Mouse (Mus musculus) brain, adult 2 months (tissue): Measurements from ENCODE around the gene Cux2.

Source experiments
- DNase-seq: peaks from one replicate; pipeline ENCODE4 v3.0.0; 2011; ENCODE audit warnings: low read depth, low spot score

The Cux2 gene

GRCm38 (mm10) chr5:122017269-122017668, 32.6 kb downstream of the Cux2 start:
- no peak for DNase-seq

DNA sequence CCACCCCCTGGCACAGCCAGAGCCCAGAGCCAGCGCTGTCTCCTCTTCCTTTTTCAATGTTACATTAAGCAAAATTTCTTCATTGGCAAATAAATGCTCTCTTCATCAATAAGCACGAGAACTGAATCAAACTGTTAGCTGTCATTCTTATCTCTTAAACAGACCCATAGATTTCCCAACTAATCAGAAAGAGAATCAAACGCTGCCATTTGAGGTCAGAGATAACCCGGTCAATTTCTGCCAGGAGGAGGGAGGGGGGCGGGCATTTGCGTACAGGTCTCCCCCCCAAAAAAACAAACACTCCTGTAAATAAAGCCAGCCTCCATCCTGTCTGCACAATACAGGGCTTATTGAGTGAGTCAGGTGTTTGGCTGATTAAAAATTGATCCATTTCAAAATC, 33.2 kb downstream of the Cux2 start:
- no peak for DNase-seq

GRCm38 (mm10) chr5:122015149-122015548, 34.8 kb downstream of the Cux2 start:
- DNase-seq, result peak; percentile 47

DNA sequence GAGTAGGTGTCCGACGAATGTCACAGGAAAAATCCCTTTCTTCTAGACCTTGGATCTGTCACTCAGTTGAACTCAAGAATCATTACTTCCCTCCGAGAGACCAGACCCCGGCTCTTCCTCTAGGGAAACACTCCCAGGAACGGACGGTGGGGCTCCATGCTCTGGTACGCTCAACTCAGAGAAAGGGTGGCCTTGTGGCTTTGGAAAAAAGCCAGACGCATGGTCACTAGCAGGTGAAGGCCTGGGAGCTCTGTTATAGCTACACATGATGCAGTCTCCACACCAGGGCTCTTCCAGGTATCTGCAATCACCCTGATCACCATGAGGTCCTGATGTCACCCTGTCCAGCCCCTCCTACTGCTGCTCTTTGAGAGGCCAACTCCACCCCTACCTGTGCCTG, 35.2 kb downstream of the Cux2 start:
- no peak for DNase-seq

- no peak for DNase-seq
Measured at GRCm38 (mm10) chr5:122011289-122011688, 38.6 kb downstream of the Cux2 start.

DNA sequence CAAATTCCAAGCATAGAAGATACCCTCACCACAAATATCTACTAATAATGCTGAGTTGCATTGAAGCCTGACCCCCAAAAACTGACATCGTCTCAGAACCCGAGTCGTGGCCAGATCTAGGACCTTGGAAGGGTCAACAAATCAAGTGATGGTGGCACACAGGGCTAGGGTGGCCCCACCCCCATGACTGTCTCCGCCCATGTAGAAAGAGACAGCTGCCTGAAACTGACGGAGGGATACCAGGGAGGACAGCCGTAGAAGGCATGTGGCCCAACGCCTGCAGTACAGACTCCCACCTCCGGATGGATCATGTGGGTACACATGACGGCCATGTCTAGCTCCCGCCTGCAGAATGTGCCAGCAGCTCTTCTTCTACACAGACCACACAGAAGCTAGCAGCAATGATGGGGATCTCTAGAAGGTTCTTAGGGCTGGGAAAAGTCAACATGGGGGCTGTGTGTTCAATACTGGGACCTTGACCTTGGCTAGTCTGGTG, 41.9 kb downstream of the Cux2 start:
- DNase-seq, result peak; percentile 45

DNA sequence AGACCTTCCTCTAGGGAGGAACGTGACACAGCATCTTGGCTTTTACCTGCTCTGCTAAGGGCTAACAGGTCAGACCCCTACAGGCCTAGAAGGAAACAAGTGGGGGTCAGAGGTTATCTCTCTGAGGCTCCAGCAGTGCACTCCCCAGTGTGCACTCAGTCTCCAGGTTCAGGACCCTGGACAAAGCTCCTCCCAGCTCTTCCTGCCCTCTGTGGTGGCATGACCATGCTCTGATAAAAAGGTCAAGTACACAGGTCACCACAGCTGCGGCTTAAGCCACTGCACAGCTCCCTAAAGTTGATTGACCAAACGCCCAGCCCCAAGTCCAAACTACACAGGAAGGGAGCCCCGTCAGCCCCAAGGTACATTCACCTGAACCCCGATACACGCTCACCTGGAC, 46.4 kb downstream of the Cux2 start:
- DNase-seq, result no peak

DNA sequence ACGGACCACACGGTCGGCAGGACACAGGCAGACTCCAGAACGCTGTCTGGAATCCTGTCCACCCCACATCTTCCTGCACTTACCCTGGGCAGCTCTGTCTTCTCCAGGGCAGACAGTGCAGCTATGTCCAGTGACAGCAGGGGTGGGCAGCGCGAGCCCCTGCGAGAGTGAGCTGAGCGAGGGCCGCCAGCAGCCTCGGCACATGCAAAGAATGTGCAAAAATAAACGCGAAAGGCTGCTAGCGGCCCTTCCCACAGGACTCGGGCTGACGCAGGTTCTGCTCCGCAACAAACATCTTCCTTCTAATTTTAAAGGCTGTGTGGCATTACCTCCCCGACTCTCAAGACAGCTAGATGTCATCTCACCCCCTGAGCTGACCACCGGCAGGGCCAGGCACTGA, 47.8 kb downstream of the Cux2 start:
- peak; percentile 35 for DNase-seq

DNA sequence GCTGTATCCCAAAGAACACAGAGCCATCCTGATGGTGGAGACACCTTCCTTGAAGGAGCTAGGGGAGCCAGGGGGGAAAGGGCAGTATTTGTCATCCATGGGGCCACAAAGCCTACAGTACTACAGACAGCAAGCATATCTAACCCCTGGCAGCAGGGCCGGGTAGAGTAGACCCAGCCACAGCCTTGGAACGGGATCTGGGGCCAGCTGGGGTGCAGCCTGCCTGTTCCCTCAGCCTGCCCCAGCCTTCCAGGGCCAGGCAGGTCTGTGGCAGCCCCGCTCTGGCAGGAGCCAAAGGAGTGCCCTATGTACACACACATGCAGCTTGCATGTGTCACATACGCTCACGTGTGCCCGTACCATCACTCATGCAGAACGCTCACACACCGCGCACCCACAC, 48.6 kb downstream of the Cux2 start:
- DNase-seq, result peak; percentile 25

- DNase-seq, result peak; percentile 28
Measured at GRCm38 (mm10) chr5:122000381-122000780, 49.5 kb downstream of the Cux2 start.

GRCm38 (mm10) chr5:121998981-121999795, 50.7 kb downstream of the Cux2 start:
- DNase-seq, result peak; percentile 75

DNA sequence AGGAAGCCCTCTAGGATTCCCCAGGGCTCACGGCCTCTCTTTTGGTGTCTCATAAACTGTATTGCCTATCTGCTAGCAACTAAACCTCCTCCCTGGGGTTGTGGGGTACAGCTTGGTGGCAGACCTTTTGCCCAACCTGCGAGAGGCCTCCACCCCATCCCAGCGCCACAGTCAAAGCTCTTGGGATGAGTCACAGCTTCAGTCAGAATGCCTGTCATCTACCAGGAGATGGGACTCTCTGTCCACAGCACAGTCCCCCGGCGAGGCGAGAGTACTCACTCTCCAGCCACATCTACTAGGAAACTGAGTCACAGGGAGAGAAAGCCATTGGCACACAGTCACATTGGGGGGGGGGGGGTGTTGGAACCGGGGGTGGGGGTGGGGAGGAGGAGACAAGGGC, 51.6 kb downstream of the Cux2 start:
- DNase-seq, result no peak

DNA sequence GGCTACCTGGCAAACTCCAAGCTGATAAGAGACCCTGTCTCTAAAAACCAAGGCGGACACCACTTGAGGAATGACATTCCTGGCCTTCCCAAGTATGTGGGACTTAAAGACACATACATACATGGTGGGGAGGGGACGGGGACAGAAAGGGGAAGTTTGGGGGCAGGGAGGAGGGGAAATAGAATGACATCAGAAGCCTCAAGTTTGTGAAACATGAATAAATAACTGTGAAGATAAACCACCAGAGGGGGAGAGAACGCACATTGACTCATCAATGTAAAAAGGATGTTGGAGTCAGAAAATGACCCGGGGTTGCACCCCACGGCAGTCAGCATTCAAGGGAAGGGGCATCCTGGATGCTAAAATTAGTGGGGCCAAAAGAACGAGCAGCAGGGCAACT, 53.2 kb downstream of the Cux2 start:
- DNase-seq, result no peak

GRCm38 (mm10) chr5:121994808-121995207, 55.1 kb downstream of the Cux2 start:
- no peak for DNase-seq

GRCm38 (mm10) chr5:121991914-121992313, 58.0 kb downstream of the Cux2 start:
- DNase-seq, result no peak

DNA sequence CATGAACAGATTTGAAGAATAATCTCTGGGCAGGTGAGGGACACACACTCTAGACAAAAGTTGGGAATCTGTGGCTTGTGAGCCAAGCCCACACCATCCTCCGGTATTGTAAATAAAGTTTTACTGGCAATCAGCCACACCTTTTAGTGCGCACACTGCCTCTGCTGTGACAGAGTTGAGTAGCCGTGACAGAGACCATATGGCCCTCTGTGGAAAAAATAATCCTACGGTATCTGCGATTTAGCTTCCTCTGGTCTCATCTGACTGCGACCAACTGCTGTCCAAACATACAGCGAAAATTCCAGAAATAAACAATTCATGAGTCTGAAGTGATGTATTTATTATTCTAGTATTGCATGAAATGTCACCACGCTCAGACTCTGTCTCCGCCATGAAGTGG, 64.0 kb downstream of the Cux2 start:
- DNase-seq, result no peak

GRCm38 (mm10) chr5:121981650-121982131, 68.2 kb downstream of the Cux2 start:
- no peak for DNase-seq

DNA sequence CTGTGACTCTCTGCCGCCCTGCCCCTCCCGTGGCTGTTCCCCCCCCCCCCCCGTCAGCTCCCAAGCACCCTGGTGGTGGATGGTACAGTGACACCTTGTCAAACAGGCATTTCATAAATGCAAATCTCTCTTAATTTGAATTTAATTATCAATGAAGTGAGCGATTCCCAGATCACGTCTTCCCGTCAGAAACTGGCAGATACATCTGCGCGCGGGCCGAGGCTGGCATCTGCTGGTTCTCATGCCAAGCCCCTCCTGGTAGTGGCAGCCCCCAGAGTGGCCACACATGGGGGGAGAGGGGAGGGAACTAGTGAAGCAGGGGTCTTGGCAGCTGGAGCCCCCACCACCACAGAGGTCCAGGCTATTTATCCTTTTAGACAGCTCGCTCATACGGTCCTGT, 73.6 kb downstream of the Cux2 start:
- no peak for DNase-seq

DNA sequence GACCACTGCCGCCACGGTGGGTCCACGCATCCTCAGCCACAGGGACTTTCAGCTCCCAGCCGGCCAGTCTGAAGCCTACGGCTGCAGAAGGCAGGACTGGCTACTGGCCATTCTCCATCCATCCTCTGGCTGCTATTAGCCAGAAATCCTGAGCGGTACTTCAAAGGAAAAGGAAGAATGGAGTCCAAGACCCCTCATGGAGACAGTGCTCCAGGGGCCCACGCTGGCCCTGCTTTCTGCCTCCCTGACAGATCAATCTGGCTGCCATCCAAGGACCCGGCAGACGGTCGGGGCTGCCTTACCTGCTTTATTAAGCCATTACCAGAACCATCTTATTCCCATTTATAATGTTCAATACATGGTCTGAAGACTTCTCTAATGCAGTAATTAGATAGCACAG, 76.4 kb downstream of the Cux2 start:
- no peak for DNase-seq

DNA sequence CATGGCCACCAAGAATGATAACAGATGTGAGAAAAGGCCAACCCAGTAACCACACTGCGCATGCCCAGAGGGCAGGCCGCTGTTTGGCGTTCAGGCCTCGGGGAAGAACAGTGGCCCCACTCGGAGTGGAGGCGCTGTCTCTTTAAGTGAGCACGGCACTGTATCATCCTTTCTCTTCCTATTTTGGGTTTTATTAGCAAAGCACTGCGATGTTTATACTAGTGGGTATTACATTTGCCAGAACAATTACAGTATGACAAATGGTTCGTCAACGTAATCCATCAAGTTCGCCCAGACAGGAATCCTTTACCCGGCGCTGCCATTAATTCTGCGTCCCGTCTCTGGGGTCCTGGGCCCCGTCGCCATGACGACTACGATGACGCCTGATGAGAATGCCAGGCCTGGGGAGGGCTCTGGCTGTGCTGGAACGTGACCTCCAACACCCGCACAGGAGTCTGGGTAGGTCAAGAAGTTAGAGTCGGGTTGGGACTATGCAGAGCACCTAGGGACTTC, 77.2 kb downstream of the Cux2 start:
- DNase-seq, result no peak

DNA sequence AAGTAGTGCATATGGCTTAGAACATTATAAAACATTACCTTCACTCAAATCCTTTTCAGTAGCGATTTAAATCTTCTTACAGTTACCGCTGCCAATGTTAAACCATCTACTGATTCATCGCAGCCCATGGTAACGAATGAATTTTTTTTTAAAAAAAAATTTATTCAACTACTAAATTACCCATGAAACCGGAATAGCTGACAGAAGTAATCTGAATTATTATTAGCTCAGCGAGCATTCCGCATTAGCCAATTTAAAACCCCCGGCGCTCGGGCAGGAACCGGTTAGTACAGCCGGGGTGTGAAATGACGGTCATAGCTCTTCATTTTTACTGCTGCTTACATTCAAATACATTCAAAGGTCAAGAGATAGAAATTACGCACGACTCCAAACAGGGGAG, 80.9 kb downstream of the Cux2 start:
- no peak for DNase-seq

DNA sequence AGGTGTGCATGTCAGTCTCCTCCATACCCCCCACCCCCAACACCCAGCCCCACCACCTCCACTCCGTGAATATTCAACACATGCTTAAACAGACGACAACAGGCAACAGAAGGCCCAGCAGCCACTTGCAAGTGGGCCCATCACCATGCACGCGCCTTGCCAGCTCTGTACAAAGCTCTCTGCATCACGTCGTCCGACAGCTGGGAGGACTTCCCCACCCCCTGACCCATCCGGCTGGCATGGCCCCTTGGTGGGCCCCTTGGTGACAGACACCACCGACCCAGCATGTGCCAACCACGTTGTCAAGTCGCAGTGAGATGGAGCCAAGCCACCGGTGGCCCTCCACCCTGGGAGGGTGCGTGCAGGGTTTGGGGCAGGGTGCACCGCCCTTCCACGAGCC, 81.5 kb downstream of the Cux2 start:
- peak; percentile 30 for DNase-seq

DNA sequence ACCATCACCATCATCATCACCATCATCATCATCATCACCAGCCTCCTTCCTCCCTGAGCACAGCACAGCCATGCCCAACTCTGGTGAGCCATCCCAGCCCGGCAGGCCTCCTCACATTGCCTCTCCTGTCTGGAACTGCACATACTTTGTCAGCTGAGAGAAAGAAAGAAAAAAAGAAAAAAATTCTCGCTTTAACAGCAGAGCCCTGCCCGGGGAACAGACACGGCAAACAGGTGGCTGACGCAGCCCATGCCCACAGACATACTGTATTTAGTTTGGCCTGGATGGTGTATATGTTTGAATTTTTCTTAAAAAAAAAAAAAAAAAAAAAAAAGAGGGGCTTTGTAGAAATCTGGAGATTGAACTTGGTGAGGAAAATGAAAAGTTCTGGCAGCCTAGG, 82.4 kb downstream of the Cux2 start:
- DNase-seq, result no peak
